Mouse (Mus musculus) c-Kit-positive CD71-positive TER-119-positive erythroid progenitor cells, embryonic 14.5 days (primary cell): Measurements from ENCODE around the gene Gimap4.

ENCODE experiments used
- DNase-seq: peaks from one replicate; pipeline ENCODE4 v3.0.0-alpha.2; 2013; ENCODE audit warnings: low spot score

The Gimap4 gene

DNA sequence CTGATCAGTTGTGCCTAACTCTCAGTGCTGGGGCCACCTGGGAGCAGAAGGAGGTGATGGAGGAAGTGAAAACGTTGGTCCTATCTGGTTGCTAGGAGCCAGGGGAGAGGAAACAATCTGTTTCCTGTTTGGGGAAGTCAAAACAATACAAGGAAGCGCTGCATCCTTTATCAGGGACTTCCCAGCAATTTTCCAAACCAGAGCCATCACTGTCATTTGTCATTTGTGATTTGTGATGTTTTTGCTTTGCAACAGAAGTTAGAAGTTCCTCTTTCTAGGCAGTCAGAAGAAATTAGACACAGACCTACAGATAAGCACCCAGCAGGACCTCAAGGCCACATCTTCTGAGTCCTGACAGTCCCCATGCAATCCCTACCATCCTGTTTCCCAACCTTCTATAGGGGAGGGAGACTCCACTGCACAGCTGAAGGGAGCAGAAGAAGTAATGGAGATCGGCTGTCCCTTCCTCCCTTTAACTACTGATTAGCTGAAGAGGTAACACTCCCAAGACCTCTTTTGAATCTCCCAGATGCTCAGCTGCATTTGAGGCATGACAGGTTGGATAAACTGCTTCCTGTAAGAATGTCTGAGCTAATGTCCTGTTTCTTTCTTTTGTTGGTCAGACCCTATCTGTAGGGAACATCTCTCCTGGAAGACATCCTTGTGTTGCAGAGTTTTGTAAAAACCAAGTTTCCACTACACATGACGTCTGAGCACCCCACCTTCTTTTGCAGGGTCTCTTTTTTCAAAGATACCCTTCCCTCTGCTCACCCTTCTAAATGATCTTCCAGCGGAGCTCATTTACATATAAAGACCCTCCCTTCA, 16.1 kb downstream of the Gimap4 start:
- no peak for DNase-seq

DNA sequence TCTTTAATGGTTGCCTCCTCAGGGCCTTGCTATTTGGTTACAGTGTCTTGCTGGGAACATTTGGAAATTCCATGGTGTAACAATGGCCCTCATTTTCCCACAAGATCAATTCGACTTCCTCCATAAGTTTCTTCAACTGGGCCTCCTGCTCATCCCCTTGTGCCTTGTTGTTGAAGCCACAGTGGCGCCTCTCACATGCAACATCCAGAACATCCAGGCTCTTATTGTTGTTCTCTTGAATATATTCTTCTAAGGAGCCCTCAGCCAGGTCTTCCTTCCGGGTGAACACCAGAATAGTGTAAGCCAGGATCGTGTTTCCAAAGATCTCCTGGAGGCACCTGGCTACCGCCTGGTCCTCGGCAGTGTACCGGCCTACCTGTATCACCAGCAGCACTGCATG, 17.8 kb downstream of the Gimap4 start:
- DNase-seq, result no peak

DNA sequence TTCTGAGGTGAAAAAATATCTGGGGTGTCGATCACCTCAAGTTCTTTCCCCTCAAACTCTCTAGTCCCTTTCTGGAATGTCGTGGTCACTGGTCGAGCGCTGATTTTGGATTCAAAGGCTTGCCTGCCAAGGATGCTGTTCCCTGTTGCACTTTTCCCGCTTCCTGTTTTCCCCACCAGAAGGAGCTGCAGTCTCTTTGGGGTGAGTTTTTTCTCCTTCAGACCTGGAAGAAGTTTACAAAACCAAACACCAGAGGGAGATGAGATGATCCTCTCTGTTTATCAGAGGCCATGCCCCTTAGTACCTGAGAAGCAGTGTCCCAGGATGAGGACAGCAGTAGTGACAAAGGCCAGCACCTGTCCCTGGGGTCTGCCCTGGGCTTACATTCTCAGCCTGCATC, 18.3 kb downstream of the Gimap4 start:
- DNase-seq, result no peak

DNA sequence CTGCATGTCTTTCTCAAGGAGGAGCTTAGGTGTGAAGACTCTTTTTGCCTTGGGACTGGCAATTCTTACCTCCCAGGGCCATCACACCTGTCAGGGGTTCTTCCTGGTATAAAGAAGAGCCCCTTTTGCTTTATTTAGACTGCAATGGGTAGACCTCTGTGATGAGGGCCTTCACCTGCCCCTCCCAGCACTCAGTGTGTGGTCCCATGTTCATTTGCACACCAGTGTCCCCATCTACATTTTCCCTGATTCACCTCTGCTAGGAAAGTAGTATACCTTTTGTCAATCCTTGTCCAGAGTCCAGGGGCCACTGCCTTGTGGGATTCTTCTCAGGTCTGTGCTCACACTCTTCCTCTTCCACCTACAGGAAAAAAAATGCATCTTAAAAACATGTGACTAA, 19.8 kb downstream of the Gimap4 start:
- no peak for DNase-seq

DNA sequence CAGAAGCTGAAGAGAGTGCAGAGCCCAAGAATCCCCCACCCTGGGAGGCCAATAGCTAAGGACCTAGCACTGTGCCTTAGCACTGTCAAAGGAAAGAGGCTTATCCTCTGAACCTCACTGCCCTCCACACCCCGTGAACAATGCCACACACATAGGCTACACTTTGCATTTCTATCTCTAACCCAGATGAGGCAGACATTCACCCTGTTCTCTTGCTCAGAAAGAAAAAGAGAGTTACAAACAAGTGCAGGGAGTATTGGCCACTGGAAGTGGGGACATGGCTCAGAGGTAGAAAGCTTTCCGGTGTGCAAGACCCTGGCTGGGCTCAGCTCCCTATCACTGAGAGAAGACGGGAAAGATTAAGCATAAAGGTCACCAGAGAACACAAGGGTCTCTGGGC, 21.8 kb downstream of the Gimap4 start:
- DNase-seq, result no peak

DNA sequence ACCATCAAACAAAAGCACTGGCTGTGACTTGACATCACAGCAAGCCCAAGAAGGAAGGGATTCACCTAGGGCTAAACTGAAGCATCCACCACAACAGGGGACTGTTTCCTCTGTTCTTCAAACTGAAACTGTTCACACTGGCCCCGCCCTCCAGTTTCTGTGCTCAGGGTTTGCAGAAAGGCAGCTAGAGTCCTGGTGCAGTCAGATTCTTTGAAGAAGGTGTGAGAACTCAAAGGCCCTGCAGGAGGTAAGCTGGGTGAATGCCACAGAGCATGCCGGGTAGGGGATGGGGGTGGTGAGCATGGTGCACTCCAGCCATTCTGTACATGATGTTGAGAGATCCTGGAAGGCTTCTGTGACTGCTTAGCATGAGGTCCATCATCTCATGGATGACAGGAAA, 34.1 kb downstream of the Gimap4 start, which contains the start of the genes Gm28053 and Gimap7:
Gene Gm28053 (plus strand): TSS at position 153 of the 400 bp plus-strand sequence.
Gene Gimap7 (plus strand): TSS at position 167 of the 400 bp plus-strand sequence.
- DNase-seq, result no peak

DNA sequence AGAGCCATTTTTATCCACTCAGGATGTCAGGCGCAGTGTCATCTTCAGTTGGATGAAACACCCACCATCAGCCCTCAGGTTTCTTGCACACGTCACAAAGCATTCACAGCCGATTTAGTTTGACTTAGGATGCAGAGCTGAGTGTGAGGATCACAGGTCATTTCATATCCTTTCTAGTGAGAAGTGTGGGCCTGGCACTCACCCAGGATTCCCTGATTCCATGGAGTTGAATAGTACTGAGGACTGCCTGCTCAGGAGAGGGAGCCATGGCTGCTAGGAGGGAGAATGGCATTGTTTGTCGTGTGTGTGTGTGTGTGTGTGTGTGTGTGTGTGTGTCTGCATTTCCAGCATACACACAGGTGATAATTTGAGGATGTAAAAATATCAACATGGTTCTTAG, 36.0 kb downstream of the Gimap4 start:
- no peak for DNase-seq

DNA sequence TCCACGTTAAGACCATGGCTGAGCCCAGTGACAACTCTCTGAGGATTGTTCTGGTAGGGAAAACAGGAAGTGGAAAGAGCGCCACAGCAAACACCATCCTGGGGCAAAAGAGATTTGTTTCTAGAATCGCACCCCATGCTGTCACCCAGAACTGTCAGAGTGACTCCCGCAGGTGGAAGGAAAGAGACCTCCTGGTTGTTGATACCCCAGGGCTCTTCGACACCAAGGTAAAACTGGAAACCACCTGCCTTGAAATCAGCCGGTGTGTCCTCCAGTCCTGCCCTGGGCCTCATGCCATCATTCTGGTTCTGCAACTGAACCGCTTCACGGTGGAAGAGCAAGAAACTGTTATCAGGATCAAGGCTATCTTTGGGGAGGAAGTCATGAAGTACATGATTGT, 39.1 kb downstream of the Gimap4 start:
- no peak for DNase-seq

DNA sequence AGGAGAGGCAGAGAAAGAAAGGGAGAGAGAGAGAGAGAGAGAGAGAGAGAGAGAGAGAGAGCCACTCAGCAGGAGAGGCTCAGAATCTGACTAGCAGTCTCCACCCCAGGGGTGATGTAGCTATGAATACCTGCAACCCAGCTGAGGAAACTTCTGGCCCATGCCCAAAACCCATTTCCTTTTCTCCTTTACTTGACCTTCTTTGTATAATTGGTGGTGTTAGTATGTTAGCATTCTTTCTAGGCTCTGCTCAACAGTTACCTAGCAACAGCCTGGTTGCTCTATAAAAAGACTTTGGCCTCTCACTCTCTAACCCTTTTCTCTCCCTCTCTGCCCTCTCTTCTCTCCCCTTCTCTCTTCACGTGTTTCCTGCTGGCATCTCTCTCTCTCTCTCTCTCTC, 41.1 kb downstream of the Gimap4 start:
- no peak for DNase-seq

DNA sequence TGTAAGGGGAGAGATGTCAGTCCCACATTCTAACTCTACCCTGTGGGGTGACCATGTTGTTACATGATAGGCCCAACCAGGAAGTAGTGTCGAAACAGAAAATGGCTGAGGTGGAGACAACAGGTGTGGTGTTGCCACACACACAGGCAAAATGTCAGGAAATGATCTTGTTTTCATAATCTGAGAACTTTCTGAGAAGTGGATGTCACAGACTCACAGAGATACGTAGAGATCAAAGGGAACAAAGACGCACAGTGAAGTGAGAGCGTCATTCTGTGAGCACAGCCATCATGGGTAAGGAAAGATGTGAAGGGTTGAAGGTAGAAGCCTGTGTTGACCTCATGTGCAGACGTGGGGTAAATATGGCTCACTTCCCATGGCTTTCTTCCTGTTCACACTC, 43.4 kb downstream of the Gimap4 start:
- DNase-seq, result no peak

DNA sequence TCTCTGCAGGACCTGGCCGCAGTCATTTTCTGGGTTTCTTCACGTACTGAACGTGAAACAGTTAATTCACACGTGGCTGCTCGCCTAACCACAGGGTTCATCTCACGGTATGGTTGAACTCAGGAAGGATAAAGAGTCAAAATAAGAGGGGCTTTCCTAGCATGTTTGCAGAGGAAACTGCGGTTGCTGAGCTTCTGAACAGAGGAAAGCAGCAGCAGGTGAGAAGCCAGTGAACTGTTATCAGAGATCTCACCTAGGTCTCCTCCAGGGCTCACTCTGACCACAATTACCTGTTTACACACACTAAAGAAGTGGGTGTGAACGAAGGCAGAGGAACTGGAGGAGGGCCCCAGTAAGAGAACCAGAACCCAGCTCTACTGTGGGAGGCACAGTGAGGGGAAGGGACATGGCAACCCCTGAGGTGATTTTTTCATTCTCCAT, 48.5 kb downstream of the Gimap4 start:
- no peak for DNase-seq

DNA sequence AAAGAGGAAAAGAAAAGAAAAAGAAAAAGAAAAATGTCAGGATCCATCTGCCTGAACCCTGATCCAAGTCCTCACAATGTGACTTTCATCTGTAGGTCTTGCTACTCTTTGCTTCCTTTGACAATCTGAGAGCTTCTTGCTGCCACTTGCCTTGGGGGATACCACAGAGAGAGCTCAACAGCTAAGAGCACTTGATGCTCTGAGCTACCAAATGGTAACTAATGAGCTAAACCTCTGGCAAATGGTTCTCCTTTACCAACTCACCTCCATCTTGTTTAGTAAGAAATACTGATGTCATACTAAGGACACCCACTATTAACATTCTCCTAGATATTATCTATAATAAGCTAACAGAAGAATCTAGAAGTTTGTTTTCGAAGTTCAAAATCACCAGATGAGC, 49.3 kb downstream of the Gimap4 start:
- no peak for DNase-seq

DNA sequence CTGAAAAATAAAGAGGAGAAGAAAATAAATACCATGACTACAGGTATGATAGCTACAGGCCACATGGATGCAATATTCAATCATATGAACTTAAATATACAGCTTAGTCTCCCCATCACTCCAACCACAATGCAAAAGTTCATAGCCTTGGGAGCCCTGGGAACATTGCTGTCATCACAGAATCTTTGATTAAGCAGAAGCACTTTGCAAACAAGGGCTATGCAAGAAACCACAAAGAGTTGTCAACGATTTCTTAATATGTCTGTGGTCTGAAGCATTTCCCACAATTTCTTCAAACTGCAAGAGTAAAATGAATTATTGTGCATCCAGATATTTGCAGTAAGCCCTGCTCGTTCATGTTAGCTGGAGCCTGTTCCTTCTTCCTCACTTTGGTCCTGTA, 52.7 kb downstream of the Gimap4 start:
- DNase-seq, result no peak

DNA sequence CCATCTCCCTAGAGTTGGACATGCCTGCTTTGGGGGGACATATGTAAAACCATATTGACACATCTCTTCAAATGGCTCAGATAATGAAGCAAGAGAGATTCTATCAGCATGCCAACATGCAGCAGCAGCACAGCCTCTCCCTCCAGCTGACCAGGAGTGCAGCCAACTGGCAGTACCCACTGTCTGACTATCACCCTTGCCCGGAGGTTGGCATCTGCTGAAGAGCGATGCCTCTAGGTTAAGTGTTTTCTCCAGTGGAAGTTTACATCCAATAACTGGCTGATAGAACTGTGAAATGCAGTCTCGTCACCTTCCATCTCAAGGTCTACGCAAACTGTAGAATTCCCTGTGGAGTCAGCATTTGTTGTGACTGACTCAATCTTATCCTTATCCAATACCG, 53.3 kb downstream of the Gimap4 start:
- no peak for DNase-seq

DNA sequence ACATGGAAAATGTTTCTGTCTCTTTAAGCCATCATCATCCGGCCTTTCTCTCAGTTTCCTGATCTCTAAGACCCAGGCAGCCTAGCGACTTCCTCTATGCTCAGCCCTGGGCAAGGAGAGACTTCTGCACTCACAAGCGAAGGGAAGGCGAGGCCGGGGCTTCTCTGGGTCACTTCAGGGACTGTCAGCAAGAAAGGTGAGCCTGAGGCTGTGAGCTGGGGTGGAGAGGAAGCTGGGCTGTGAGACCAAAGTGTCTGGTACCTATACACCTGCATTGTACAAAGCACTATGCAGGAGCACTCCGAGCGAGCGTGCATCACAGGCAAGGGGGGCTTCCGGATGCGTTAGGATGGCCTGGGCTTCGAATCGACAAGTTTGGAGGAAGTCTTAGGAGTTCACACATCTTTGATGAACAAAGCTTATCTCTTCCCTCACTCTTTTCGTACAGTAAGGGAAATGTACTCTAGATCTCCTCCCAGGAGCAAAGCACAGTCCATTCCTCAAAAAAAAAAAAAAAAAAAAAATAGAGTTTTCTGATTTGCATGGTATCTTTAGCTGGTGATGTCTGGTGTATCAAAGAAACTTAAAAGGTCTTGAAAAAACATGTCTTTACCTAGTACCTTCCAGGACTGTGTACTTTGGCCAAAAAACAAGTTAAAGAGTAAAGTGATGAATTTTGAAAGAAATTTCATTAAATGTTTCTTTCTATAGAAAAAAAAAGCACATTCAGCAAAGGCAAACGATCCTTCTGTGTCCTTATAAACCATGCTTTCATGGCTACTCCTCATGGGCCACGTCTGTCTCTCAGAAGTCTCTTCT, 54.8 kb downstream of the Gimap4 start, which contains the start of gene Gimap1:
Gene Gimap1 (plus strand): TSS at position 94 of the 819 bp plus-strand sequence.
- no peak for DNase-seq

DNA sequence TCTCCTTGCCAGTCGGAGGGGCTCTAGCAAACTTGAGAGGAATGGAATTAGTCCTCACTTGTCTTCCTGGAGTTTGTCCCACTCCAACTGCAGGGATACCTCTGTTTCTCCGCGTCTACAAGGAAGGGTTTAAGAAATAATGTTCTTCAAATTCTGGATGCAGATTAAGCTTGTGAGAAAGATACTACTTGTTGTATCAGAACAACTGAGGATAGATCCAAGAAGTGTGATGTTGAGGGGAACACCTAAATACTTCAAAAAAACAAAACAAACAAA, 55.4 kb downstream of the Gimap4 start:
- DNase-seq, result no peak

DNA sequence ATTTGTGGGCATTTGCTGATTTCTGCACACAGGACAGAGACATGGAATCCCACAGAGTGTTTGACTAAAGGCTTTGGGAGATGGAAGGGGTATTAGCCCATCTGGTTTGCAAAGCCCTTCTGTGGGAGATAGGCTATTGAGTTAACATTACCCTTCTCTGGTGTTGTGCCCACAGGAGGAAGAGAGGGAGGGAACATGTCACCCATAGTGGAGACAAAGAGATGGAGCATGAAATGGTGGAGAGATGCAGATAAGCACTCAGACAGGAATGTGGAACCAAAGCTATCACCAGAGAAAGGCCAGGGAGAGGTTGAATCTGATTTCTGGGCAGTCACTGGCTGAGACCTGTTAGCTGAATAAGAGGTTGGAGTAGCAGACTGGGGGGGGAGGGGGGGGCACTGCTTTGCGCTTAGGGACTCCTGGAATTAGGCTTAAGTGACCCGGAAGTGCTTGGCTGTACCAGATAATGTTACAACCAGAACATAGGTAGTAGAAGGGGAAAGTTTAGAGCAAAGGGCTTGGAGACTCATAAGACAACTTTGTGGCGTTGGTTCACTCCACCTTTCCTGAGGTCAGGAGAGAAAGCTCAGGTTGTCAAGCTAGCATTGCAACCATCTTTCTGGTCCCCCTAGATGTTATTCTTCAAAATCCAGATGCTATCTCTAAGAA, 56.3 kb downstream of the Gimap4 start:
- no peak for DNase-seq

DNA sequence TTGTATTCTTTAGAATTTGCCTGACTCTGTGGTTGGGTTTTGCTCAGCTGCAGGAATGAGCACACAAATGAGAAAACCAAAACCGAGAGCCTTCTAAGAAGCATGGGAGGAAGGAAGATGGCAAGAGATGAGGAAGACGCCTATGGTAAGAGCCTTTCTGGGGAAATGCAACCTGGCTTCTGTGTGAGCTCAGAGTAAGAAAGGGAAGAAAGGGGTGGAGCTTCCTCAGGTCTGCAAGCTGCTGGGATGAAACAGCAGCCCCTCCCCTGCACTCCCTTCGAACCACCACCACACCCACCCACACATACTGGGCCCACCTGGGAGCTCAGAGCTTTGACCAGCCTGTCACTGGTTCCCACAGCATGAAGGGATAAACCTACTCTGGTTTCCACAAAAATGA, 56.9 kb downstream of the Gimap4 start:
- no peak for DNase-seq
